Mouse (Mus musculus) liver, adult 2 months (tissue): ENCODE measurements around the gene Fbxo47. TPM values are rescaled to one million over a fixed set of nuclear protein-coding genes. Genes with fewer than 3 reads are reported as not detected.

Source experiments
- DNase-seq: peaks from one replicate; pipeline ENCODE4 v3.0.0-alpha.2; 2011; ENCODE audit warnings: low read depth, low spot score; ENCODE audit errors: extremely low read depth
- H3K27ac ChIP-seq: fragments of 200-500 bp; replicated peaks from 2 replicates; pipeline ENCODE4 v1.5.1; 2012; ENCODE audit warnings: low read depth, mild to moderate bottlenecking, control low read depth, inconsistent platforms, low read length; ENCODE audit not compliant: insufficient read depth
- H3K27me3 ChIP-seq: fragments of 200-500 bp; 2 replicates; pipeline ENCODE4 v1.6.1; 2012; ENCODE audit warnings: mild to moderate bottlenecking, moderate library complexity, low read length, inconsistent platforms; ENCODE audit not compliant: control insufficient read depth, insufficient read depth
- H3K36me3 ChIP-seq: fragments of 200-500 bp; 2 replicates; pipeline ENCODE4 v1.6.1; 2012; ENCODE audit warnings: low read length, inconsistent platforms; ENCODE audit not compliant: control insufficient read depth, insufficient read depth
- H3K4me1 ChIP-seq: fragments of 200-500 bp; 2 replicates; pipeline ENCODE4 v1.6.1; 2011; ENCODE audit warnings: low read length; ENCODE audit not compliant: control insufficient read depth, insufficient read depth
- H3K4me3 ChIP-seq: fragments of 200-500 bp; 2 replicates; pipeline ENCODE4 v1.5.1; 2011; ENCODE audit warnings: low read depth, mild to moderate bottlenecking, control low read depth, low read length, moderate library complexity; ENCODE audit not compliant: insufficient read depth
- H3K79me2 ChIP-seq: fragments of 200-500 bp; 2 replicates; pipeline ENCODE4 v1.6.1; 2012; ENCODE audit warnings: inconsistent platforms, mild to moderate bottlenecking, low read length, moderate library complexity; ENCODE audit not compliant: control insufficient read depth, insufficient read depth
- H3K9ac ChIP-seq: fragments of 200-500 bp; 2 replicates; pipeline ENCODE4 v1.6.1; 2012; ENCODE audit warnings: low read depth, mild to moderate bottlenecking, control low read depth, inconsistent platforms, low read length
- CTCF ChIP-seq: fragments of 200-500 bp; IDR thresholded peaks from 2 replicates; pipeline ENCODE4 v1.5.1; 2011; ENCODE audit warnings: low read depth, low read length, control low read depth
- POLR2A ChIP-seq: fragments of 200-500 bp; IDR thresholded peaks from 2 replicates; pipeline ENCODE4 v1.6.1; 2011; ENCODE audit warnings: low read length, control low read depth; ENCODE audit not compliant: insufficient read depth; ENCODE audit errors: extremely low read depth
- WGBS: fragments of 180-500 bp; shearing (Covaris S2); methylation state at CpG from one replicate; pipeline ENCODE4 v1.1.7; 2018; 5-methylcytosine and 5-hydroxymethylcytosine counted together
- polyA plus RNA-seq: library from polyadenylated mRNA; depleted of rRNA; stranded (reverse); fragments of >200 nt; gene quantifications from 2 replicates; pipeline ENCODE4 v1.2.3, GENCODE M21; 2012
- total RNA-seq: library from RNA; depleted of rRNA; stranded (reverse); fragments of >200 nt; gene quantifications from 2 replicates; pipeline ENCODE4 v1.2.3, GENCODE M21; 2014

The Fbxo47 gene
- total and polyA plus RNA-seq, 2 experiments: 0.17 to 1.4 TPM

- Histone ChIP-seq H3K4me1 (peaks cover 64% of the 10 kb centered on the region), H3K27ac (peak overlapping the region; percentile 81), H3K4me3 (no peak overlapping the region), H3K36me3 (peaks cover 2% of the 10 kb centered on the region; the same call in 1 of the 2 replicates), H3K79me2 (peaks cover 19% of the 10 kb centered on the region; the same call in 1 of the 2 replicates), H3K9ac (peak overlapping the region; percentile 35), H3K27me3 (no peaks in the 10 kb centered on the region)
- DNase-seq: peak; percentile 76
- no peak for TF ChIP-seq CTCF
- TF ChIP-seq POLR2A: no peak
- 4% methylated on average over 4 of the region's 4 CpGs for WGBS
These were observed 65.4 kb downstream of the Fbxo47 start for GRCm38 (mm10) chr11:97818571-97818970.

- 60% methylated on average over 6 of the region's 6 CpGs for WGBS
- Histone ChIP-seq H3K79me2 (peaks cover 19% of the 10 kb centered on the region; the same call in 1 of the 2 replicates), H3K27ac (peak overlapping the region; percentile 71), H3K4me3 (no peak overlapping the region), H3K27me3 (no peaks in the 10 kb centered on the region), H3K4me1 (peaks cover 65% of the 10 kb centered on the region), H3K9ac (0 out of 2 replicates have a peak overlapping the region, but pooled peaks have one; percentile 2), H3K36me3 (peaks cover 2% of the 10 kb centered on the region; the same call in 1 of the 2 replicates)
- no peak for DNase-seq
- TF ChIP-seq POLR2A: no peak
- TF ChIP-seq CTCF: no peak
These were observed 66.0 kb downstream of the Fbxo47 start for GRCm38 (mm10) chr11:97818003-97818402.

- H3K36me3 ChIP-seq: peaks cover 2% of the 10 kb centered on the region; the same call in 1 of the 2 replicates
- no peaks in the 10 kb centered on the region for H3K27me3 ChIP-seq
- H3K79me2 ChIP-seq: peaks cover 23% of the 10 kb centered on the region; the same call in 1 of the 2 replicates
- TF ChIP-seq POLR2A (no peak), CTCF (no peak)
- H3K4me3 ChIP-seq: no peak overlapping the region
- H3K9ac ChIP-seq: no peak overlapping the region
- WGBS: 7% methylated on average over 5 of the region's 5 CpGs
- peaks cover 66% of the 10 kb centered on the region for H3K4me1 ChIP-seq
- DNase-seq: peak; percentile 84
- peak overlapping the region; percentile 71 for H3K27ac ChIP-seq
These were observed 66.6 kb downstream of the Fbxo47 start for GRCm38 (mm10) chr11:97817379-97817778.

GRCm38 (mm10) chr11:97816916-97817315 lies 67.0 kb downstream of the Fbxo47 start:
- Histone ChIP-seq H3K27ac (peak overlapping the region; percentile 47), H3K36me3 (peaks cover 2% of the 10 kb centered on the region; the same call in 1 of the 2 replicates), H3K4me3 (no peak overlapping the region), H3K4me1 (peaks cover 67% of the 10 kb centered on the region), H3K27me3 (no peaks in the 10 kb centered on the region), H3K79me2 (peaks cover 24% of the 10 kb centered on the region; the same call in 1 of the 2 replicates), H3K9ac (0 out of 2 replicates have a peak overlapping the region, but pooled peaks have one; percentile 1)
- WGBS: 9% methylated on average over 9 of the region's 9 CpGs
- no peak for TF ChIP-seq POLR2A
- TF ChIP-seq CTCF: no peak
- peak; percentile 66 for DNase-seq

GRCm38 (mm10) chr11:97816176-97816575 lies 67.8 kb downstream of the Fbxo47 start:
- no peaks in the 10 kb centered on the region for H3K27me3 ChIP-seq
- H3K4me1 ChIP-seq: peaks cover 63% of the 10 kb centered on the region
- H3K4me3 ChIP-seq: no peak overlapping the region
- H3K27ac ChIP-seq: peak overlapping the region; percentile 47; the same call in 1 of the 2 replicates
- peaks cover 2% of the 10 kb centered on the region; the same call in 1 of the 2 replicates for H3K36me3 ChIP-seq
- no peak overlapping the region for H3K9ac ChIP-seq
- no peak for TF ChIP-seq POLR2A
- no peak for TF ChIP-seq CTCF
- 72% methylated on average over 5 of the region's 5 CpGs for WGBS
- H3K79me2 ChIP-seq: peaks cover 17% of the 10 kb centered on the region; the same call in 1 of the 2 replicates
- DNase-seq: no peak

- Histone ChIP-seq H3K27ac (0 out of 2 replicates have a peak overlapping the region, but pooled peaks have one; percentile 47), H3K9ac (no peak overlapping the region), H3K4me3 (no peak overlapping the region), H3K79me2 (peaks cover 17% of the 10 kb centered on the region; the same call in 1 of the 2 replicates), H3K27me3 (no peaks in the 10 kb centered on the region), H3K36me3 (peaks cover 2% of the 10 kb centered on the region; the same call in 1 of the 2 replicates), H3K4me1 (peaks cover 64% of the 10 kb centered on the region)
- TF ChIP-seq POLR2A (no peak), CTCF (no peak)
- 84% methylated on average over 11 of the region's 11 CpGs for WGBS
- DNase-seq: no peak
These were observed 68.2 kb downstream of the Fbxo47 start for GRCm38 (mm10) chr11:97815736-97816135.
